Mouse (Mus musculus) adrenal gland (tissue): ENCODE results near the gene Ephb1.

Experiments
- intact Hi-C: fragments of 180-260 bp; cut with DNase I; formaldehyde crosslinking; loops from one replicate; pipeline ENCODE4 v1.15.1; 2025

The Ephb1 gene

GRCm38 (mm10) chr9:102307656-102308055 lies 46.8 kb downstream of the Ephb1 start:
- intact Hi-C loops = no loop called here

DNA sequence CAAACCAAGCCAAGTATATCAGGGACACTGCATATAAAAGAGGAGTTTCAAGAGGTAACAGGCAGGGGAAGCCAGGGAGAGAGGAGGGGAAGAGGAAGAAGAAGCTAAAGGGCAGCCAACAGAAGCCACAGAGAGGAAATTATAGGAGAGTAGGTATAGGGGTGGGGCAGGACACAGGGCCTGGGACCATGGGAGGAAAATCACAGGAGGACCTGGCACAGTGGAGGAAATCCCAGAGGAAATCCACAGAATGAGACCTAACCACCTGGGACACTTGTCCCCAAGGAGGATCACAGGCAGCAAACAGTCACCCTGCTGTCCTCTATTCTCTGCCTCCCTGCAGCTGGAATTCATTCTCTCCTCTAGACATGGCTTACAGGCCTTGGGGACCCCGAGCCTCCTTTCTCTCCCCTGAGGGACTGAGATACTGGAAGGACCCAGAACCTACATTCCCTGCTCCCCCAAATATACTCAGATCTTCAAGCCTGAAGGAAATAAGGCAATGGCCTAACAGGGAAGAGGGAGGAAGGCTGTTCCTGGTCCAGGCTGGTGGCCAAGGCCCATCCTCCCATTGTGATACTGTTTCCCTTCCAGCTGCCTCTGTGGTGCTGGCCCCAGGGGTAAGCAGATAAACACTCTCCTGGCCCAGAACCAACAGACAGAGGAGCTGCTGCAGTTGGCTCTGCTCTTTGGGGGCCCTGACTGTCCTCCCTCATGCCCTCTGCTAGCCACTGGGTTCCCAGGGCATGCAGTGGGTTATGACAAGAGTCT lies 47.7 kb downstream of the Ephb1 start:
- intact Hi-C loops = no loop called here

DNA sequence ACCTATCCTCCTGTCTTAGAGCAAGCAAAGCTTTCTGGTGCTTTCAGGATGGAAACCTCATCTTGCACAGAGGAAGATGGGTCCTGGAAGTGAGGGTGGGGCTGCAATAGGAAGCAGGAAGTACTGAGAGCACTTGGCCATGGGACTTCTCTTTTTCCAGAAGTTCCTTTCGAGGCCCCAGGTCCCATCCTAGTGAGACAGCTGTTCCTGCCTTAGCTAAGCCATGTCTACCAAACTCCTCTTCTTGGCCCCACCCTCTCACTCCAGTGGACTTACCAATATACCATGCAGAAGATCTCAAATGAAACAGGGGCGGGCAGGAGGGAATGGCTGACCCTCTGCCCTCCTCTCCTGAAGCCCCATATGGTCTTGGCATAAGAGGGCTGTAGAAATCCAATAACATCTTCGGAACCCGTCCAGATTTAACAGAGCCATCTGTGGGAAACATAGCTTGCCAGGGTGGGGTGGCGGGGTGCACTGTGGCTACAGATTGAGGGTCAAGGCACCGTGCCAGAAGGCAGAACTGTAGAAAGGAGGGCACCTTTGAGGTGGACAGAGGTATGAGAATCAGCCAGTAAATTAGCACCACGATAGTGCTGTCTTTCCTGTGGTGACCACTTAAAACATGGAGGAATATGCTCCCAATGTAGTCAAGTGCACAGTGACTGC lies 48.9 kb downstream of the Ephb1 start:
- intact Hi-C loops = no loop called here

DNA sequence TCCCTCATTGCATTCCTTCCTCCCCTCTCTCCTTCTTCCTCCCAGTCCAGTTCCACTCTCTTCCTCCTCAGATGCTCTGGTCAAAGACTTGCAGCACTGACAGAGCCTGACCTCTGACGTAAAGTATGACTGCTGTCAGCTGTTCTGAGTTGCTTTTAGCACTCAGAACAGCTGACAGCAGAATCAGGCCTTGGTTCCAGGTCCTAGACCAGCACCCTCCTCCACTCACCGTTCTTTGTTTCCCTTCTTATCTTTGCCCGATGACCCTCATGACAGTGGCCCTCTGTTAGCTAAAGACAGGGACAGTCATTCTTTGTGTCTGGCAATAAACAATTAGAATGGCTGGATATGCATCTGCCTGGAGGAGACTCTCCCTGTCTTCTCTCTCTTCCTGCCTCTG lies 49.7 kb downstream of the Ephb1 start:
- intact Hi-C loops = no loop called here

- intact Hi-C loops = no loop called here
These were observed 50.6 kb downstream of the Ephb1 start for GRCm38 (mm10) chr9:102303882-102304281.

DNA sequence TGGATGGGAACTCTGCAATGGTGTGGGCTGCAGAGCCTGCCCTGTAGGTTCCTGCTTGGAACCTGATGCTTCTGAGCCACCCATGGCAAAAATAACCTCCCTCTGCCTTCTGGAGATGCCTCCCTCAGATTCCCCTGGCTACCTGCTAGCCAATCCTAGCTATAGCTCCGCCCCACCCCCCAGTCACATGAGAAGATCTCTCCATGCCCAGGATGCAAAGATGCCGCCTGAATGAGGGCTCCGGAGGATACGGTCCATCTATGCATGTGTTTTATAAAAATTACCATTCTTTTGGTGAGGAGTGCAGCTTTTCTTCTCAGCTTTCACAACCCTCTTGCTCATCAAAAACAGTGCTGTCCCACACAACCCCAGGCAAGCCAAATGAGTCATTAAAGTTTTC lies 53.5 kb downstream of the Ephb1 start:
- intact Hi-C loops = no loop called here

DNA sequence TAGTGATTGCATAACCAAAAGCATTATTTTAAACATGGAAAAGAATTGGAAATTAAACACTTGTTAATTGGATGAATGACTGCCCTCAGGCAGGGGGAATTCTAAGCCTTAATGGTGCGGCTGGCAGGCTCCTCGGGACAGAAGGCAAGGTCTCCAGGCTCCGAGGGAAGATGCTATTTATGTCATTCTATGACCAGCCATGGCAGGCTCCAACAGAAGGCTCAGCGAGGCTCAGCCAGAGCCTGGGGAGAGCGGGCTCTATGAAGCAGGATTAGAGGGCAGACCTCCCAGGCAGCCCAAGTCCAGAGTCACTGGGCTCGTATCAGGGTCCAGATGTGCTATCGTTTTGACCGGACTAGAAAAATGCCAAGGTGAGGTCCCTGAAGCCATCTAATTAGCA lies 55.8 kb downstream of the Ephb1 start:
- intact Hi-C loops = no loop called here

- intact Hi-C loops = no loop called here
These were observed 56.5 kb downstream of the Ephb1 start for GRCm38 (mm10) chr9:102297986-102298385.

DNA sequence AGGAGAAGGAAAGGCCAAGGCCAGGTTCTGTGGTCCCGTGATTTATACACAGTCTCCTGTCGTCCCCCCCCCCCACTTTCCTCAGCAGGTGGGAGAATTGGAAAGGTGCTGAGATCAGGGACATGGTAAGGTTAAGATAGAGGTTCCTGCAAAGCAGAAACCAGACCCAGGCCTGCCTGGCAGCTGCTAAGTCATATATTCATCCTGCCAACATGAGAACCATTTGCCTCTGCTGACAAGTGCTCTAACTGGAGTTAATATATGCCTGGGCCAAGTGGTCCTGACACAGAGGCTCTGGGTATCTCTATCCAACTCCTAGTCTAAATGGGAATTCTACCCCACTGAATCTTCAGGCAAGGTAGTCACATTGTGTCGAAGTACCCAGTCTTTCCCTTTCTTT lies 57.3 kb downstream of the Ephb1 start:
- intact Hi-C loops = no loop called here

DNA sequence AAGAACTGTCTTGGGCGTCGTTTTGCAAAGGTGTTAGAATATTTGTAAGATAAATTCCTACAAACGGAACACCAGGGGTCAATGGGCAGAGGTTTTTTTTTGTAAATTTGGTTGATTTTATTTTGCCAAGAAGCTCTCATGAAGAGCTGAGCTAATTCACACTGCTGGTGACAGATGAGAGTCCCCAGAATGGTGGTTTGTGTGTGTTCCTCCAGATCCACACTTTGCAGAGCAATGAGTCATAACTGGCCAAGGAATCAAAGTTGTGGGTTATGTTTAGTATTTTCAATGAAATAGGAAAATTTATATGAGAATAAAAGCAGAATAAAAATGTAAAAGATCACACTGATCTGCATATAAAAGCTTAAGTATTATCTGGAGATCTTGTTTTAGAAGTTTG lies 60.9 kb downstream of the Ephb1 start:
- intact Hi-C loops = no loop called here

DNA sequence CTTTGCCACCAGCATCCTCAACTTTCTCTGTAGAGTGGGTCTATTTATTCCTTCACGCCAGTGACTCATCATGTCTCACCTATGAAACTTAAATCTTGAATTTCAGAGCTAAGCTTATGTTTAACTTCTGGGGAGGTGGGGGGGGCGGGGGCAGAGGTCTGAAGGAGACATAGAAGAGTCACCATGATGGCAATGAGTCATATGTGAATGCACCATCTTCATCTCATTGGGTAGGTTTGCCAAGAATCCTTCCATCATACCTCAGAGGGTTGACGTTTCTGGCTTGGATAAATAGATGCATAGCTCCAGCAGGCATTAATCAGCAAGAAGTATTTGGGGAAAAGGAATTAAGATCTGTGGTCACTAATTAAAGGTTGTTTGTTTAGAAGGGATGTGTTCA lies 63.3 kb downstream of the Ephb1 start:
- intact Hi-C loops = no loop called here

- intact Hi-C loops = no loop called here
These were observed 66.1 kb downstream of the Ephb1 start for GRCm38 (mm10) chr9:102288356-102288755.

- intact Hi-C loops = no loop called here
These were observed 78.6 kb downstream of the Ephb1 start for GRCm38 (mm10) chr9:102275931-102276330.

DNA sequence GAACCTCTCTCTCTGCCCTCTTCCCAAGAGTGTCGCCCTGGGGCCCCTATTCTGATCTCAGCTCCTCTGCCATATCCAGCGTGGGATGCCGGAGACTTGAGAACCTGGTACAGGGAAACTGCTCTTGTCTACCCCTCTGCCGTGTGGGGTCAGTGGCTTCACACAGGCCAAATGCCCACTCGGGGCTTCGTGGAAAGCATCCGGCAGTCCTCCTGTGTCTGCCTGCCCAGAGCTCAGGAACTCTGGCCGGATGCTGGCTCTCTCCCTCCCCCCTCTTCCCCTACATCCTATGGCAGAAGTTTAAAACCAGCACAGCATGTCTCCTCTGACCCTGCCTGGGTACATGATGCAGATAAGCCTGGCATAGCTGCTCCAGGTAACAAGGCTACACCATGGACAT lies 80.5 kb downstream of the Ephb1 start:
- intact Hi-C loops = no loop called here

DNA sequence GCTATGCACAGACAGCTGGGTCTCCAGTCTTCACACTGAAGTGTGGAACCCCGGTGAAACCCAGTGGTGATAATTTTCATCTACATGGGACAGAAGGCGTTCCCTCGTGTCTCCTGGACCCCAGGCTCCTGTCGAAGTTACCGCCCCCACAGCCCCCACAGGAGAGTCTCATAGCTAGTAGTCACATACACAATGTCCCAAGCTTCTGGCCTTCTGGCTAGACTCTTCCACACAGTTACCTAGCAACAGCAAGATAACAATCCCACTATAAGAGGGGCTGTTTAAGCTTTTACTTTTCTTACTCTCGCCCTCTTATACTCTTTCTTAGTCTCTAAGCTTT lies 81.1 kb downstream of the Ephb1 start:
- intact Hi-C loops = no loop called here

DNA sequence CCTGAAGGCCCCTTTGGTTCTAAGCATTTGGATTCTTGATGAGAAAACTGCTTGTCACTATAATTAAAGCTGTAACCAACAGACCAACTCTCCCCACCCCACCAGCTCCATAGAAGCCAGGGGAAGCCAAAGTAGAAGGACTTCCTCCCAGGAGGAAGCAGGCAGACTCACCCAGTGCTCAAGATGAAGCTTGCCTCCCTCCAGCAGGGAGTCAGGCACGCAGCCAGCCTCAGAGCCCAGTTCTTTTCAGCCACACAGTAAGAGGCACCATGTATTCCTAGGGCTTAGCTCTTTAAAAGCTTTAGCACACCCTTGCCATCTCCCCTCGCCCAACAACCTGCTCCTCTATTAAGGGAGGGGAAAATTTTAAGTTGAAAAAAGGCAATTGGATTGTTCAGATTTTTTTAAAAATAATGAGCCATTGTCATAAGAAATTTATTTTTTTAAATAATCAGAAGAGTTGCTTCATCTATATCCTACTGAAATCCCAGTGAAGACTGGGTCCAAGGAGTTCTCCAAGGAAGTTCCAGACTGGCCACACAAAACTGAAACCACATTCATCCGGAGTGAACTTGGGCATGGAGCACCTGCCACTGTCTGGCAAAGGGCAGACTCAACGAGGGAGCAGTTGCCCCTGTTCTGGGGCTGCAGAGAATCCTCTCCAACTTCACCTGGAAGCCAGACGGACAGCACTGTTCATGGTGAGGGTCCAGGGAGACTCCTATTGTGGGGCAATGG lies 81.6 kb downstream of the Ephb1 start:
- intact Hi-C loops = no loop called here

DNA sequence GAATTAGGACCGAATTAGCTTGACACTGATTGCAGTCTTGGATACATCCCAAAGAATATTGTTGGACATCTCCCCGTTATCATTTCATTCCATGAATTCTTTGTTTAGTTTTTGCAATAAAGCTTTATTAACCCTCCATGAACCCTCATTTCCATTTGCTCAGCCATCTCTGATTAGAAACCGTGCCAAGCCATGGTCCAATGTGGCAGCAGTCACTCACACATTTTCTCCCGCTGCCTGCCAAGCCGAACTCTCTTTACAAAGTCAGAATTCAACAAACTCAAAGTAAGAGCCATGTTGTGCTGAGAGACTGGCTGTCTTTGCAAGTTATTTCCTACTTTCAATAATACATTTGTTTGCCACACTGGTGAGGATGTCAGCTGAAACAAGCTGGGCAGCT lies 84.0 kb downstream of the Ephb1 start:
- intact Hi-C loops = no loop called here

- intact Hi-C loops = no loop called here
These were observed 87.0 kb downstream of the Ephb1 start for GRCm38 (mm10) chr9:102267311-102268027.

DNA sequence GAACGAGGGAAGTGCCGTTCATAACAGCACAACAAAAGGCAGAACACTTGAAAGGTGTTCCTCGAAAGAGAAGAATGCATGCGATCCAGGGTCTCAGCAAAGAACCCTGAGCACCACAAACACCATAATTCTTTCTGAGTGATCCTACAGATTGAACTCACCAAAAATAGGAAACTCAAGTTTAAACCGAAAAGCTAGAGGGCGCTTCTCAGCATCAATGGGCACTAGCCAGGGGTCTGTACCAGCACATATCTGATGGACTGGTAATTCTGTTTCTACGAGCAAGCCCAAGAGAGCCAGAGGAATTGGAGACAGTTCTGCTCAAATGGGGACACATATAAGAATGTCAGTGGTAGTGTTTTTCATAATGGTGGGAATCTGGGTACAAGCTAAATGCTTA lies 90.7 kb downstream of the Ephb1 start:
- intact Hi-C loops = no loop called here

DNA sequence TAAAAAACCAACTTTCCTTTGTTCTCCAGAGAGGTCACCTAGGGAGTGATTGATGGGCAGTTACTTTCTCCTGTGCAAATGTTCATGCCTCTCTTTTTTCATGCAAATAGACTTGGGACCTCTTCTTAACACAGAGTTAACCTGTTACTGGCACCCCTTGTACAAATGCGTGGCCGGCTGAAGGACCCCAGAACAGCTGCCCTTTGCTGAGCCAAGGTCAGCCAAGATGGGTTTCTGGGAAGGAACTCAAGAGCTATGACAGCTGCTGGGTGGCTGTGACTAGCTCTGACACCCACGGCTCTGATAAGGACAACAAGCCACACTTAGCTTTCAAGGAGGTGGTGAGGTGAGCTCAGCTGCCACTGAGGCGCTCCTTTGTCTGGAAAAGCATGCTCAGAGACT lies 92.4 kb downstream of the Ephb1 start:
- intact Hi-C loops = no loop called here

DNA sequence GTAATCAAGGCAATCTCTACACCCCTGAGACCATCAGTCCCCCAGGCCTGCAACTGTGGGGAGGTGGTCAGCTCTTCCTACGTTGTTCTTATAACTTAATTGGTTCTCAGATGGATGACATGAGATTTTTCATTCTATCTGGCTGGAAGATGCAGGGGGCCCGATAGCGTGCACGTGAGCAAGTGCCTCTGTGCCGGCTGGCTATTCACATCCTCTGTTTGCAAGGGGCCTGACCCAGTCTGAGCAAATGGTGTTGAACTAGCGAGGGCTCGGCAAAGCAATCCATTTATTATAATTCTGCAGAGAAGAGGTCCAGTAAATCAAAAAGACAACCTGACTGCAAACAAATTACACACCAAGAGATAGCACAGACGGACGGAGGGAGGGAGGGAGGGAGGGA lies 93.0 kb downstream of the Ephb1 start:
- intact Hi-C loops = no loop called here

GRCm38 (mm10) chr9:102256407-102256806 lies 98.1 kb downstream of the Ephb1 start:
- intact Hi-C loops = no loop called here
